Mouse (Mus musculus) cortical plate, adult 2 months (tissue): ENCODE measurements around the gene Dagla.
A peak's percentile ranks its signal among the peaks of the same experiment; 100 is the strongest.

Experiments used
- CTCF ChIP-seq: fragments of 200-500 bp; IDR thresholded peaks from 2 replicates; pipeline ENCODE4 v1.5.1; 2011; ENCODE audit warnings: mild to moderate bottlenecking, control low read depth, low read length; ENCODE audit not compliant: insufficient read depth; ENCODE audit errors: extremely low read depth
- POLR2A ChIP-seq: fragments of 200-500 bp; IDR thresholded peaks from 2 replicates; pipeline ENCODE4 v1.6.1; 2011; ENCODE audit warnings: mild to moderate bottlenecking, low read length, control low read depth; ENCODE audit not compliant: insufficient read depth; ENCODE audit errors: extremely low read depth

- no peak for TF ChIP-seq POLR2A
- peak; percentile 64 for TF ChIP-seq CTCF
These were observed 38.4 kb downstream of the Dagla start for GRCm38 (mm10) chr19:10266196-10266850.
